Mouse (Mus musculus) small intestine, adult 2 months (tissue): Measurements from ENCODE around the gene Dtx3.

Experiments
- CTCF ChIP-seq: fragments of 200-500 bp; IDR thresholded peaks from 2 replicates; pipeline ENCODE4 v1.5.1; 2012; ENCODE audit warnings: low read depth, mild to moderate bottlenecking, control low read depth, inconsistent platforms, low read length, moderate library complexity, mixed read lengths; ENCODE audit not compliant: insufficient replicate concordance, insufficient read length; ENCODE audit errors: extremely low read depth
- POLR2A ChIP-seq: fragments of 200-500 bp; IDR thresholded peaks from 2 replicates; pipeline ENCODE4 v1.6.1; 2012; ENCODE audit warnings: low read depth, mild to moderate bottlenecking, control low read depth, inconsistent platforms, low read length, moderate library complexity

GRCm38 (mm10) chr10:127153323-127153722 lies 42.2 kb downstream of the Dtx3 start:
- TF ChIP-seq POLR2A (no peak), CTCF (no peak)
